Mouse (Mus musculus) kidney, adult 18-20 months (tissue): ENCODE measurements around the gene Lhfpl2.
A peak's percentile ranks its signal among the peaks of the same experiment; 100 is the strongest.

ENCODE experiments used
- DNase-seq: peaks from one replicate; pipeline ENCODE4 v3.0.0; 2021

Gene Lhfpl2

GRCm38 (mm10) chr13:94144451-94144850 is 86.9 kb downstream of the Lhfpl2 start:
- no peak for DNase-seq

- DNase-seq = peak; percentile 33
Observed at GRCm38 (mm10) chr13:94147257-94147656, 89.7 kb downstream of the Lhfpl2 start.

GRCm38 (mm10) chr13:94149006-94149405 is 91.4 kb downstream of the Lhfpl2 start:
- DNase-seq = no peak

GRCm38 (mm10) chr13:94149781-94150180 is 92.2 kb downstream of the Lhfpl2 start:
- DNase-seq = no peak

GRCm38 (mm10) chr13:94151308-94151707 is 93.7 kb downstream of the Lhfpl2 start:
- DNase-seq = no peak

GRCm38 (mm10) chr13:94152836-94153235 is 95.2 kb downstream of the Lhfpl2 start:
- no peak for DNase-seq

GRCm38 (mm10) chr13:94153658-94154057 is 96.1 kb downstream of the Lhfpl2 start:
- DNase-seq = no peak

GRCm38 (mm10) chr13:94154512-94155296 is 97.1 kb downstream of the Lhfpl2 start:
- no peak for DNase-seq

GRCm38 (mm10) chr13:94155657-94156429 is 98.2 kb downstream of the Lhfpl2 start:
- DNase-seq = no peak

GRCm38 (mm10) chr13:94158864-94159477 is 101.4 kb downstream of the Lhfpl2 start:
- DNase-seq = no peak

- no peak for DNase-seq
Observed at GRCm38 (mm10) chr13:94159478-94160220, 102.1 kb downstream of the Lhfpl2 start.

- no peak for DNase-seq
Observed at GRCm38 (mm10) chr13:94164501-94164900, 106.9 kb downstream of the Lhfpl2 start.

GRCm38 (mm10) chr13:94168319-94168718 is 110.7 kb downstream of the Lhfpl2 start:
- DNase-seq = no peak

GRCm38 (mm10) chr13:94169325-94169916 is 111.8 kb downstream of the Lhfpl2 start:
- no peak for DNase-seq

GRCm38 (mm10) chr13:94171612-94172011 is 114.0 kb downstream of the Lhfpl2 start:
- DNase-seq = no peak

GRCm38 (mm10) chr13:94172533-94173310 is 115.1 kb downstream of the Lhfpl2 start:
- DNase-seq = no peak

- peak; percentile 42 for DNase-seq
Observed at GRCm38 (mm10) chr13:94173633-94174576, 116.3 kb downstream of the Lhfpl2 start.

- no peak for DNase-seq
Observed at GRCm38 (mm10) chr13:94174577-94175279, 117.1 kb downstream of the Lhfpl2 start.

GRCm38 (mm10) chr13:94175379-94176050 is 117.9 kb downstream of the Lhfpl2 start:
- no peak for DNase-seq
